Mouse (Mus musculus) lung, embryonic 16.5 days (tissue): Measurements from ENCODE around the gene Uqcc2. TPM values are rescaled to one million over a fixed set of nuclear protein-coding genes. Genes with fewer than 3 reads are reported as not detected.

ENCODE experiments used
- ATAC-seq: fragments of 200-750 bp; cut with Nextera tagmentation; 2 replicates; pipeline ENCODE4 v1.8.0; 2017; ENCODE audit warnings: low read depth, mild to moderate bottlenecking, moderate library complexity
- H3K27ac ChIP-seq: fragments of 300-500 bp; sonication (generic); 2 replicates; pipeline ENCODE4 v1.5.1; 2014; ENCODE audit warnings: mild to moderate bottlenecking, control low read depth, low read length
- H3K27me3 ChIP-seq: fragments of 300-500 bp; sonication (generic); 2 replicates; pipeline ENCODE4 v1.6.1; 2014; ENCODE audit warnings: low read depth, low read length, mixed read lengths; ENCODE audit not compliant: control insufficient read depth, insufficient read depth
- H3K36me3 ChIP-seq: fragments of 300-500 bp; sonication (generic); 2 replicates; pipeline ENCODE4 v1.6.1; 2014; ENCODE audit warnings: low read length; ENCODE audit not compliant: control insufficient read depth, insufficient read depth
- H3K4me1 ChIP-seq: fragments of 300-500 bp; sonication (generic); replicated peaks from 2 replicates; pipeline ENCODE4 v1.6.1; 2014; ENCODE audit warnings: low read length, mixed read lengths; ENCODE audit not compliant: control insufficient read depth, insufficient read depth
- H3K4me2 ChIP-seq: fragments of 300-500 bp; sonication (generic); 2 replicates; pipeline ENCODE4 v1.6.1; 2014; ENCODE audit warnings: low read depth, low read length, control low read depth
- H3K4me3 ChIP-seq: fragments of 300-500 bp; sonication (generic); 2 replicates; pipeline ENCODE4 v1.5.1; 2014; ENCODE audit warnings: mild to moderate bottlenecking, low read length, control low read depth
- H3K9ac ChIP-seq: fragments of 300-500 bp; sonication (generic); 2 replicates; pipeline ENCODE4 v1.6.1; 2014; ENCODE audit warnings: low read length, control low read depth
- H3K9me3 ChIP-seq: fragments of 300-500 bp; sonication (generic); 2 replicates; pipeline ENCODE4 v1.6.1; 2016; ENCODE audit warnings: low read length; ENCODE audit not compliant: control insufficient read depth
- WGBS: fragments of 180-500 bp; shearing (Covaris S2); extraction: QIAGEN DNeasy Blood & Tissue Kit; methylation state at CpG from one replicate; pipeline ENCODE4 v1.1.7; 2014; 5-methylcytosine and 5-hydroxymethylcytosine counted together
- polyA plus RNA-seq: library from polyadenylated mRNA; unstranded; fragments of >200 nt; fragmentation: Nextera tagmentation; extraction: Ambion mirVana; gene quantifications from 2 replicates; pipeline ENCODE4 v1.2.1, GENCODE M21; 2015

Gene Uqcc2
- polyA plus RNA-seq, 1 experiment from 2014 or later, result 255 TPM

DNA sequence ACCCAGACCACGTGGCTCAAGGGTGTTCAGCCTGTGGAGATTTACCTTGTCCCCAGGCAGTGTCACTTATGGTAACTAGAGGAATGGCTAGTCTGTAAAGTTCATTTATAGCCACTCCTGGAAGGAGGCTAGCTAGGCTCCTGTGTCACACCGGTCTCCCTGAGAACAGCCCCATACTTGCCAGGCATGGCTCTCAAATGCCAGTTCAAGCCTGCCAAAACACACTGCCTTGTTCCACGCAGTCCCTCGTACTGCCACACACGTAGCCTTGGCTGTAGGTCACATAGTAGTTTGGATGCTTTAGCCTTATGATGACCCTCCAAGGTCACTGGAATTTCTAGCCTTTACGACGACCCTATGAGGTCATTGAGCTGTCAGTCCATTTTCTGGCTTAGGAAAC, 25.5 kb upstream of the Uqcc2 start:
- Histone ChIP-seq H3K36me3 (no peaks in the 10 kb centered on the region), H3K9ac (no peak overlapping the region), H3K4me3 (no peak overlapping the region), H3K9me3 (no peaks in the 10 kb centered on the region), H3K27ac (no peak overlapping the region), H3K4me1 (no peaks in the 10 kb centered on the region), H3K4me2 (no peak overlapping the region), H3K27me3 (no peaks in the 10 kb centered on the region)
- no peak for ATAC-seq
- whole genome bisulfite sequencing, result 60% methylated on average over 7 of the region's 7 CpGs

DNA sequence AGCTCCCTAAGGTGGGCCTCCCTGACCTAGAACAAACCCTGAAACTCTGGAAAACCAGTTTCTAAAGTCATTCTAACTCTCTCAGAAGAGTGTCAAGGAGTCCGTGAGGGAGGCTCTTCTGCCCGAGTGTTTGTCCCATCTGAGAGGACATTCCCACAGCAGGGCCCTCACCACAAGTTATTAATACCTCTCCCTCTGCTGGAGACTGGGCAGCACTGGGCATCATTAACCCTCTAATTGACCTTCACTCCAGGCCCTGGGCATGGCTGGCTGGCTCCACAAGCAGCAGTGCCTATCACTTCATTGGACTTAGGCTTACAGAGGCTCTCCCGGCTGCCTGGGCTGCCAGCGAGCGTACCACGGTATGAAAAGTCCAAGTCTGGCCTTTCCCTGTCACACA, 24.7 kb upstream of the Uqcc2 start:
- H3K9ac ChIP-seq, result no peak overlapping the region

DNA sequence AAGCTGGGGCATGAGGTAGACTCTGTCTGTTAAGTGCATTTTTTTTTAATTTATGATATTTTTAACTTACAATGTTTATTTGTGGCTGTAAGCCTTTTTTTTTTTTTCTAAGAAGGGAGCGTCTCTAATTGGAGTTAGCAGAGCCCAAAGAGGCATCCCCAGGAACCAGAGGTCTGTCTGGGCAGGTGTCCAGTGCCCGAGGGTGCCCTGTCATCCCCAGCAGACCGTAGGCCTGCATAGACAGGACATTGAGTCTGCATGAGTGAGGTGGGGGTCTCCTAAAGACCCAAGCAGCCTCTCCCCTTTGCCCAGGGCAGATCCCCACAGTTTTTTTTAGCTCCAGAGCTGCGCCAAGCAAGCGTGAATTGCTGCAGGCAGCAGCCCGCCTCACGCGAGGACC, 22.0 kb upstream of the Uqcc2 start:
- H3K4me2 ChIP-seq, result no peak overlapping the region
- no peak overlapping the region for H3K9ac ChIP-seq
- no peaks in the 10 kb centered on the region for H3K36me3 ChIP-seq
- H3K4me1 ChIP-seq, result no peaks in the 10 kb centered on the region; the same call in 1 of the 2 replicates
- no peak overlapping the region for H3K27ac ChIP-seq
- no peaks in the 10 kb centered on the region for H3K27me3 ChIP-seq
- H3K9me3 ChIP-seq, result no peaks in the 10 kb centered on the region
- no peak overlapping the region for H3K4me3 ChIP-seq
- 68% methylated on average over 8 of the region's 8 CpGs for WGBS
- no peak for ATAC-seq

More for the DNA sequence above, 24.7 kb upstream of the Uqcc2 start:
- H3K4me3 ChIP-seq, result no peak overlapping the region
- WGBS, result 78% methylated on average over 6 of the region's 6 CpGs
- H3K36me3 ChIP-seq, result no peaks in the 10 kb centered on the region
- H3K4me2 ChIP-seq, result no peak overlapping the region
- H3K27me3 ChIP-seq, result no peaks in the 10 kb centered on the region
- H3K27ac ChIP-seq, result no peak overlapping the region
- no peak for ATAC-seq
- H3K9me3 ChIP-seq, result no peaks in the 10 kb centered on the region
- H3K4me1 ChIP-seq, result no peaks in the 10 kb centered on the region; the same call in 1 of the 2 replicates

- no peaks in the 10 kb centered on the region; the same call in 1 of the 2 replicates for H3K4me1 ChIP-seq
- no peak overlapping the region for H3K9ac ChIP-seq
- no peaks in the 10 kb centered on the region for H3K36me3 ChIP-seq
- H3K27ac ChIP-seq, result no peak overlapping the region
- H3K27me3 ChIP-seq, result no peaks in the 10 kb centered on the region
- no peak for ATAC-seq
- WGBS, result 65% methylated on average over 6 of the region's 6 CpGs
- H3K4me2 ChIP-seq, result no peak overlapping the region
- H3K4me3 ChIP-seq, result no peak overlapping the region
- H3K9me3 ChIP-seq, result no peaks in the 10 kb centered on the region
These were observed 21.2 kb upstream of the Uqcc2 start for GRCm38 (mm10) chr17:27154881-27155280.

- no peaks in the 10 kb centered on the region; the same call in 1 of the 2 replicates for H3K4me1 ChIP-seq
- no peaks in the 10 kb centered on the region for H3K27me3 ChIP-seq
- H3K4me3 ChIP-seq, result no peak overlapping the region
- no peaks in the 10 kb centered on the region for H3K9me3 ChIP-seq
- H3K9ac ChIP-seq, result no peak overlapping the region
- H3K4me2 ChIP-seq, result no peak overlapping the region
- H3K27ac ChIP-seq, result no peak overlapping the region
- 84% methylated on average over 14 of the region's 14 CpGs for WGBS
- no peak for ATAC-seq
- H3K36me3 ChIP-seq, result no peaks in the 10 kb centered on the region
These were observed 20.5 kb upstream of the Uqcc2 start for GRCm38 (mm10) chr17:27154256-27154655.

DNA sequence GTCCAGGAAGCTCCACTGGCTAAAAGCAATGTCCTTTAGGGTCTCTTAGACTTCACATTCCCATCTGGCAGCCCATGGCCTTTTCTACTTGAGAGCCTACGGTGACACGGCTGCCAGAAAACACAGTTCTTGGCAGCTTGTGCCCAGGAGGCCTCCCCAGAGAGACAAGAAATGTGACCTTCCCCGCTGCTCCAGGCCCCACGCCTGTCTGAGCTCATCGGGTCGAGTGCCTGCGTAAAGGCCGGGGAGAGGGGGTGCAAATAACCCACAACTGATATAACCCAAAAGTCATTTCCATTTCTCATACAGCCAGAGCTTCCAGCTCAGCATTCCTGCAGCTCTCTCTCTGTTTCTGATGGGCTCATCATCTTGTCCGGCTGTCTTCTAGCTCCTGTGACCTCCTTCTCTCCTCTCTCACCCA, 20.1 kb upstream of the Uqcc2 start:
- H3K4me2 ChIP-seq, result no peak overlapping the region
- H3K4me1 ChIP-seq, result no peaks in the 10 kb centered on the region; the same call in 1 of the 2 replicates
- no peaks in the 10 kb centered on the region for H3K27me3 ChIP-seq
- H3K9me3 ChIP-seq, result no peaks in the 10 kb centered on the region
- H3K27ac ChIP-seq, result no peak overlapping the region
- H3K4me3 ChIP-seq, result no peak overlapping the region
- H3K9ac ChIP-seq, result no peak overlapping the region
- ATAC-seq, result no peak
- 34% methylated on average over 9 of the region's 9 CpGs for WGBS
- H3K36me3 ChIP-seq, result no peaks in the 10 kb centered on the region

DNA sequence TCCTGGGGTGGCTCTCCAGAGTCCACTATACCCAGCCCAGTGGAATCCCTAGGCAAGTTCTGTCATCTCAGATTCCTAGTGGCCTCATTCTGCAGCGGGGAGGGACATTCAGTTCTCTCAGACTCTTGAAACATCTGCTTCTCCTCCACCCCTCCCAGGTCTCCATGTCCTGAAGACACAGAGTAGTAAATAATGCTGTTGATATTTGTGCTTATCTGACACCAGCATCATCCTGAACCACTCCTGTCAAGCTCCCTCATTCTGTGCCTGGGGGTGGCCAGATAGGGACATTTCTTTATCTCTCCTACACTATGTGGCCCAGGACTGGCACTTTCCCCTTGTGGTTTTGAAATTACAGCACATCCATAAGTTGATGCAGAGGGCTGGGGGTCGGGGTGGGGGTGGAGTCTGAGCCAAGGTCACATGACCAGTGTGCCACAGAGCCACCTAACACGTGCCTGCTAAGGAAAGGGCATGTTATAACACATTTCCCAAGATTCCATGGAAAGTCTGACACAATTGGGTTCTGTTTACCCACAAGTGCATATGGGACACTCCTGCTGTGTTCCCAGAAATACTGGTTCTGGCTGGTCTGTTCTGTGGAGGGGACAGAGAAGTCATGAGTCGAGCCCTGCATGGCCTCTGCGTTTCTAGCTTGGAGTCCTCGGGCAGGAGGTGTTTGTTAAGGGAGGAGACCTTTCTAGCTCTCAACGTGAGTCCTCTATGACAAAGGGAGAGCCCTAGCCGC, 19.4 kb upstream of the Uqcc2 start:
- WGBS, result 34% methylated on average over 8 of the region's 8 CpGs
- H3K9me3 ChIP-seq, result no peaks in the 10 kb centered on the region
- H3K36me3 ChIP-seq, result no peaks in the 10 kb centered on the region
- ATAC-seq, result peak; percentile 44; the same call in 1 of the 2 replicates
- H3K9ac ChIP-seq, result no peak overlapping the region
- no peaks in the 10 kb centered on the region for H3K27me3 ChIP-seq
- no peak overlapping the region for H3K4me2 ChIP-seq
- H3K27ac ChIP-seq, result no peak overlapping the region
- no peak overlapping the region for H3K4me3 ChIP-seq
- no peaks in the 10 kb centered on the region; the same call in 1 of the 2 replicates for H3K4me1 ChIP-seq

DNA sequence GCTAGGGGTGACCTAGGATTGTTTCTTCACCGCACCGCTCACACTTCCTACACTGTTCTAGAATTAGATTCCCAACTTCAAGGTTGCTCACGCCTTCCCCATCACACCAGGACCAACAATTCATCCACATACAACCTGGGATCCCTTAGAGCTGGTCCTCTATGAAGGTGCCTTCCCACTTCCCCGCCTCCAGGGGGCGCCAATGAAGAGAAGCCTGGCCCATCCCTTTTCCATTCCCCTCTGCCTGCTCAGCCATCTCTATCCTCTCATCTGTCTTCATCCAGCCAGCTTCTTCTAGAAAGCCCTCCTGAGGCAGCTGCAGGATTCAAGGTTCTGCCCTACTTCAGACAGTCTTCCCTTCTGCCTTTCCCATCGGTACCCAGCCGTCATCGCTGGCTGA, 17.7 kb upstream of the Uqcc2 start:
- H3K4me2 ChIP-seq, result no peak overlapping the region
- H3K36me3 ChIP-seq, result no peaks in the 10 kb centered on the region
- no peak overlapping the region for H3K4me3 ChIP-seq
- no peak overlapping the region for H3K27ac ChIP-seq
- H3K4me1 ChIP-seq, result no peaks in the 10 kb centered on the region; the same call in 1 of the 2 replicates
- H3K9me3 ChIP-seq, result no peaks in the 10 kb centered on the region
- WGBS, result 69% methylated on average over 8 of the region's 8 CpGs
- H3K27me3 ChIP-seq, result no peaks in the 10 kb centered on the region
- no peak for ATAC-seq
- no peak overlapping the region for H3K9ac ChIP-seq

DNA sequence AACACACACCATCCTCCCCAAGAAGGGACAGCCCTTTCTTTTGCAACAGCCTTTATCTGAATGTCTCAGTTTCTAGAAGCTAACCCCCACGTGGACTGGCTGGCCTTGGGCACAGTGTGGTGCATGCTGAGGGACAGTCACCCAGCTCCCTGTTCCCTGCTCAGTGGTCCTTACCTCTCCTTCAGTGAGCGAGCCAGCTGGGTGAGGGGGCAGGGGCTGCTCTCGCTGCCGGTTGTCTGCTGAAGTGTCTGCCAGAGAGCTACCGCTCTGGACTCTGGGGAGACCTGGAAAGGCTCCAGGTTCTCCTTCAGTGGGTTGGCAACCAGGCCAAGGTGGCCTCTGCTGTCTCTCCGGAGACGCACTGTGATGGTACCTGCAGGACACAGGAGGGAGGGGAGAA, 17.2 kb upstream of the Uqcc2 start:
- Histone ChIP-seq H3K36me3 (no peaks in the 10 kb centered on the region), H3K4me2 (no peak overlapping the region), H3K9ac (no peak overlapping the region), H3K27me3 (no peaks in the 10 kb centered on the region), H3K27ac (no peak overlapping the region), H3K9me3 (no peaks in the 10 kb centered on the region), H3K4me3 (no peak overlapping the region), H3K4me1 (no peaks in the 10 kb centered on the region; the same call in 1 of the 2 replicates)
- no peak for ATAC-seq
- 59% methylated on average over 7 of the region's 7 CpGs for WGBS
